Mouse (Mus musculus) cerebellum, postnatal 14 days (tissue): Measurements from ENCODE around the gene Tyk2.
A peak's percentile ranks its signal among the peaks of the same experiment; 100 is the strongest.

Source experiments
- DNase-seq, 2 experiments: peaks; one replicate each; pipeline ENCODE4 v3.0.0; 2021; ENCODE audit warnings: mixed read lengths in 2 of 2

Gene Tyk2

DNA sequence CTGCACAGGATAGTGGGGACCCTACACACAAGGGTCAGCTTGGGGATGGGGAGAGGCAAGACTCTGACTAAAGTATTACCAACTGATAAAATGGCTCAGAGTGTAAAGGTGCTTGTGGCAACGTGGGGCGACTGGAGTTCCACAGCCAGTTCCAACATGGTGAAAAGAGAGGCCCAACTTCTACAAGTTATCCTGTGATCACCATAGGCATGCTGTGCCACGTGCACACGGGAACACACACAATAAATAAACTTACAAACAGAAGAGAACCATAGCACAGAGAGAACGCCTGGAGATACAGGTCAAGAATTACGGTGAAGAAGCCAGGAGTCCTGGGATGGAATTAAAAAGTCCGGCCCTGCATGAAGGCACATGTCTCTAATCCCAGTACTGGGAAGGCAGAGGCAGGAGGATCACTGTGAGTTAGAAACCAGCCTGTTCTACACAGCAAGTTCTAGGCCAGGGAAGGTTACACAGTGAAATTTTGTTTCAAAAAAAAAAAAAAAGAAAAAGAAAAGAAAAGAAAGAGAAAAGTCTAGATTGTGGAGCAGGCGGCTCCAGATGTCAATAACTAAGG, 18.1 kb upstream of the Tyk2 start:
- DNase-seq: no peak

DNA sequence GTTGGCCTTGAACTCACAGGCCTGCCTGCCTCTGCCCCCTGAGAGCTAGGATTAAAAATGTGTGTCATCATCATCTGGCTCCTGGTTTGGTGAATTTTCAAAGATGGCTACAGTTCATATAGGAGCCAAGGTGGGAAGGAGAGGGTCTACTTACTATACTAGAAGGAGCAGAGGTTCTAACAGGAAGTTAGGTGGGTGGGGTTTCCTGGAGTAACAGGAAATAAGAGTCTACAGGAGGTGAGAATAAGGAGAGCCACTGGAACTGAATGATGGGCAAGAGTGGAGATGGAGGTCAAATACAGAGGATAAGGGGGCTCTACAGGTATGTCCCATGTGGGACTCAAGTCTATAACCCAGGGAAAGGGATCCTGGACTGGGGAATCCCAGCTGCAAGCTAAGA, 17.4 kb upstream of the Tyk2 start:
- no peak for DNase-seq

DNA sequence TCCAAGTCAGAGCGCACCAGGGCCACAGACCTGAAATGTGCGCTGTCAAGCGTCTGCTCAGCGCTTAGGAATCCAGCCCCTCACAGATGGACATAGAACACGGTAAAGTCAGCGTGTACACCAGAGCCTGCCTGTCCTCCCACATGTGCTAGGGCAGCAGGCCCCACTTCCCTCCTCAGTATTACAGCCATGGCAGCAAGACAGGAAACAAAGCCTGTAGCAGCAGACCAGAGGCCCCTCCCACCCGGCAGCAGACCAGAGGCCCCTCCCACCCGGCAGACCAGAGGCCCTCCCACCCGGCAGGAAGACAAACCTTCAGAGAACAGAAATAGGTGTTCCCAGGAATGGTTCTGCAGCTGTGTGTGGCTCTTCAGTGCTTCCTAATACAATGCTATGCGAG, 15.7 kb upstream of the Tyk2 start:
- DNase-seq: no peak

DNA sequence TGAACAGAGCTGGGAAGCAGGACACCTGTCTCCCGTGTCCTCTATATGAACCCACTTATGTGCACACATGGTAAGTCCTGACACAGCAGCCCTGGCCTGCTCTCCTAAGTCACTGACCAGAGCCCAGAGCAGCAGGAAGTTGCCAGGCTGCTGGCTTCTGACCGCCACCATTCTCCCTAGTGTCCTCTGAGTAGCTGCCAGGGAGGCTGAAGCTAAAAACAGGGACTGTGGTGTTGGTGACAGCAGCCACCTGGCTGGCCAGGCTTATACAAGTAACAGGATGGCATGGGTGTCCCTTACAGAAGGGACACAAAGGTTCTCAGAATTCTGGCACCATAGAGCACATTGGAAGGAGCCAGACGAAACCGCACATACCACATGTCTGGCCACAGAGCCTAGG, 14.4 kb upstream of the Tyk2 start:
- DNase-seq: no peak

DNA sequence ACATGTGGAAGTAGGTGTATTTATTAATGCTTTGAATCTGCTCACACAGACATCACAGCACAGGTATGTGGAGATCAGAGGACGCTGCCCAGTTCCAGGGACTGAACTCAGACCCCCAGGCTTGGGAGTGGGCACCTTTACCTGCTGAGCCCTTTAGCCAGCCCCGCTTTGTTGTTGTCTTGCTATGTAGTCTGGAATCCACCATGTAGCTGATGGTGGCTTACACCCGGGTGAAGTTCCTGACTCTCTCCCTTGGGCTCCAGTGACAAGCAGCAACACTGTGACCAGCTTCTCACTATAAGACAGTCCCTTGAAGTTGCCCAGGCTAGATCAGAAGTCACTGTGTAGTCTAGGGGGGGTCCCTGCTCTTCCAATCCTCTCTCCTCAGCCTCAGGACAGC, 13.3 kb upstream of the Tyk2 start:
- DNase-seq: no peak

DNA sequence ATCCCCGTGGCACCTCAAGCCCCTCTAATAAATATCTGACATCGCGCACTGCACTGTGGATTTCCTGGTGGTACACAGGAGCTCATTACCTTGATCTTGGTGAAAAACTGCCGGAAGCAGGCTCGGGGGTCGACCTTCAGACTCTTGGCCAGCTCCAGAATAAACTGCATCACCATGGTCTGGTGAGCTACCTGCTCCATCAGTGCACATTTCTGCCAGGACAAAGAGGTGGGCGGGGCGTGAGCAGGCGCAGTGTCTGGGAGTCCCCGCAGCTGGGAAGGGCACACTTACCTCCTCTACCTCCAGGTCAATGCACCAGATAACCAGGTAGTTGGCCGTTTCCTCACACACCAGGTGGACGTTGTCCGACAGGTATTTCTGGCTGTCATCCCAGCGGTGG, 10.9 kb upstream of the Tyk2 start:
- no peak for DNase-seq

DNA sequence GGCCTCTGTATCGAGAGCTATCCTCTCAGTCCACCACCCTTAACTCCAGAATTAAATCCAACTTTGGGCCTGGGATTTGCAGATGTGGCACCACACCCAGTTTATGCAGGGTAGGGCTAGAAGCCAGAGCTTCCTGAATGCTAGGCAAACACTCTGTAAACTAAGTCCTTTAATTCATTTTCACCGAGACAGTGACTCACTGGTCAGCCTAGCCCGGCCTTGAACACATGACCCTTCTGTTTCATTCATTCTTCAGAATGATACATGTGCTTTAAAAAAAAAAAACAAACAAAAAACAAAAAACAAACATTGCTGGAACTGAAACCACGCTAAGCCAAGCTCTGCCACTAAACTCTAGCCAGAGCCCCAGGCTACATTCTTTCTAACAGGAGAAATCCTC, 7.3 kb upstream of the Tyk2 start:
- no peak for DNase-seq

DNA sequence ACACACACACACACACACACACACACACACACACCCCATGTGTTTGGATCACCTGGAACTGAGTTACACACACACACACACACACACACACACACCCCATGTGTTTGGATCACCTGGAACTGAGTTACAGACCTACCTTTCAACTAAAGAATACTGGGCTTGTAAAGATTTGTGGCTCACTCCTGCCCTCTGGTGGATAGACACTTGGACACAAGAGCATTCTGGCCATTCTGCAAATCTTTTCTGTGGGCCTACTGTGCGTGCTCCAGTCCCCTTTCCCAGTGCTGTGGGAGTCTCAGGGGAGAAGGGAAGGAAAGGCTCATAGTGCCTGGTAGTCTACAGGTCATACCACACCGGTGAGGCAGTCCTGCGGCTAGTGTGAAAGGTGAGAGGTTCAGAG, 6.2 kb upstream of the Tyk2 start:
- peak; percentile 71 to 83 for DNase-seq

DNA sequence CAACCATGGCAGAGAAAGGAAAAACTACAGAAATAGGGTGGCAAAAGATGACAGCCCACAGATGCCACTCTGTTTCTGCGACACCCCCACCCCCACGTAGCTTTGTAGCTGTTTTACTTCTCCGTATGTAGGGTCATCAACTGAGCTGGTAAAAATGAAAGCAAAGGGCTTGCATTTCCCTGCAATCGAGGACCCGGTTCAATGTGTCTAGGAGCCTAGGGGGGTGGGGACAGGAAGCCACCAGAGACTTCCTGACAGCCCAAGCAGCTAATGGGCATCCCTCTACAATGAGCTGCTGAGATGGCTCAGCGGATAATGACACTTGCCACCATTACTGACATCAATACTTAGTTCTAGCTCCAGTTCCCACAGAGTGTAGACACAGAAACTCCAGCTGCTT, 5.4 kb upstream of the Tyk2 start:
- DNase-seq: no peak

DNA sequence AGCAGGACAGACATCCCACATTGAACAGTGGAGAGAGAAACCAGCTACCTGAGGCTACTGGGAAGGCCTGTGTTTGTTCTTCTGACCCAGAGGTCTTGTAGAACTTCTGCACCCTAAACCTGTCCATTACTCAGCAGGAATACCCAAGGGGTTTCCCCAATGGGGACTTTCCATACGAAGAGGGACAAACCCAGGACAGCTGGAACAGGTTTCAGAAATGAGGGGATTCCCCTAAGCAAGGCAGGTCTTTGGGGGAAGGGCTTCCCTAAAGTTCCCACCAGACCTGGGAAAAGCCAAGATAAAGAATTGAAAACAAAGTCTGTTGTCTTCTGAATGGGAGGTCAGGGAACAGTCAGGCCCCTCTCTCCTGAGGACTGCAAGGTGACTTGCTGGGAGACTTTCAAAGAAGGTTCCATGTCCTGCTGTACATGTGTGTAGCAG, 4.9 kb upstream of the Tyk2 start:
- DNase-seq: no peak

DNA sequence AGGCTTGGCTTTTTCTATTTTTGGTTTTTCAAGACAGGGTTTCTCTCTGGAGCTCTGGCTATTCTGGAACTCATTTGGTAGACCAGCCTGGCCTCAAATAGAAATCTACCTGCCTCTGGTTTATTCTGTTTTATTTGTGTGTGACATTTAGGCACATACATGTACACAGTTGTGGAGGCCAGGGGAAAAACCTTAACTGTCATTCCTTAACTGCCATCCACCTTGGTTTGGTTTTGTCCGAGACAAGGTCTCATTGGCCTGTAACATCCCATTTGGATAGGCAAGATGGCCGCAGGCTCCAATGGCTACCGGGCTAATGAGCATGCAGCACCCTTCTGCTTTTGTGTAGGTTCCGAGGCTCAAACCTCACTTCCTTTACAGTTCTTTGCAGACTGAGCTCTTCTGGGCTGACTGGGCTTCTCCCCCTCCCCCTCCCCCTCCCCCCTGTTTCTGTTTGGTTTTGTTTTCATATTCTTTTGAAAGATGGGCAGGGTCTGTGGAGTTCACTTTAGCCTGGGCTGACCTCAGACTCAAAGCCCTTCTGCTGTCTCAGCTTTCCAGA, 4.4 kb upstream of the Tyk2 start:
- DNase-seq: no peak

DNA sequence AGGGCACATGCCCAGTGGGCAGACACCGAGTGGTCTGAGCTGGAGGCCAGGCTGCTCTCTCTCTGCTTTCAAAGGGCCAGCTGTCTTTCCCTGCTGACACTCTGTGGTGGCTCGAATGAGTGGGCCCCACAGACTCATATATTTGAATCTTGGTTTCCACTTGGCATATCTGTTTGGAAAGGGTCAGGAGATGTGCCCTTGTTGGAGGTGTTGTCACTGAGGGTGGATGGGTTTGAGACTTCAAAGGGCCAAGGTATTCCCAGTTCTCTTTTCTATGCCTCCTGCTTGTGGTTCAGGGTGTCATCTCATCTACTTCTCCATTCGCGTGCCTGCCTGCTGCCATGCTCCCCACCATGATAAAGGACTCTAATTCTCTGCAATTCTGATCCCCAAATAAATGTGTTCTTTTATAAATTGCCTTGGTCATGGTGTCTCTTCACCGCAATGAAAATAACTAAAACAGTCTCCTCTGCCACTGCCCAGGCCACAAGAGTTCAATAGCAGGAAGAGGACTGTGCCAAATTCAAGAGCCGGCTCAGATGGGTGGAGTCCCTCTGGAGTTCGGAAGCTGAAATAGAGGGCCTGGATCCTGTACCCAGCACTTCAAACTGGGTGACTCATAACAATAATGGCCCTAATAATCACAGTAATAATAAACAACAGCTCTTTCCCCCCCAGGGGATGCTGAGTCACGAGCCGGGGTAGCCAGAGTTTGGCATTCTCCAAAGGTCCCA, 3.7 kb upstream of the Tyk2 start:
- no peak for DNase-seq

DNA sequence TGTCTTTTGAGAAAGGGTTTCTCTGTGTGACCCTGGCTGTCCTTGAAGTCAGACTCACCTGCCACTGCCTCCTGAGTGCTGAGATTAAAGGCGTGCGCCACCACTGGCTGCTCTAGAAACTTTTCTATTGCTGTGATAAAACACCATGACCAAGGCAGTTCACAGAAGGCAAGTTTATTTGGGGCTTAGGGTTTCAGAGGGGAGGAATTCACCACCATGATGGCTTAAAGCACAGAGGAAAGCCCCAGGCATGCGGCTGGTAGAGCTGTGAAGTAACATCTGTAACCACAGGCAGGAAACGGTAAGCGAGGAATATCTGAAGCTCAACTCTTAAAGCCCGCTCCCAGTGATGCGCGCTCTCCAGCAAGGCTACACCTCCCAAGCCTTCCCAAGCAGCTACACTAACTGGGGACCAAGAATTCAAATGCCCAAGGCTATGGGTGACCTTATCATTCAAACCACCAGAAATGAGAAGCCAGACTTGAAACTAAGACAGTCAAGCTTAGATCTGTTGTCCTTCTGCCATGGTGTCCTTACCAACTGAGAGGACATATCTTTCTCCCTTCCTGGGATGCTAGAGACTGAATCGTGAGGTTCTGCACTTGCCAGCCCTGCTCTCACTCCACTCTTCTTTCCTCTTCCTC, 2.1 kb upstream of the Tyk2 start:
- no peak for DNase-seq

DNA sequence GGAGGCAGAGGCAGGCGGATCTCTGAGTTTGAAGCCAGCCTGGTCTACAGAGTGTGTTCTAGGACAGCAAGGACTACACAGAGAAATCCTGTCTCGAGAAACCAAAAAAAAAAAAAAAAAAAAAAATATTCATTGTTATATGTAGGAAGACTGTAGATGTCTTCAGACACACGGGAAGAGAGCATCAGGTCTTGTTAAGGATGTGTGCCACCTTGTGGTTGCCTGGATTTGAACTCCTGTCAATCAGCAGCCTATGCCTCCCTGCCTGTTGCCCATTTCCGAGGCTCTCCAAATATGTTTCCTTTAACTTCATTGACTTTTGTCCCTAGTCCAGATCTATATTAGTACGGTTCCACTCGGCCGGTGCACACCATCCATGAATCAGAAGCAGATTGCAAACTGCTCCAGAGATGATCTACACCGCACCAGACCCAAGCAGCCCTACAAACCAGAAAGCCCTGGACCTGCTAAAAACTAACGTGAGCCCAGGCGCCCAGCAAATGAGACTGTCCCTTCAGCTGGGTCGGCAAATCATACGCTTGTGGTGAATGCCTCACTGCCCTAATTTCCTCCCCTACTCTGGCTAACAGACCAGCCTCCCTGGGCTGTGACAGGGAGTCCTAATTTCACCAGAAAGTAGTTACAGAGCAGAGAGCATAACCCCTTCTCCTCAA, 1.2 kb upstream of the Tyk2 start:
- peak in 1 of 2 experiments; percentile 29 for DNase-seq

DNA sequence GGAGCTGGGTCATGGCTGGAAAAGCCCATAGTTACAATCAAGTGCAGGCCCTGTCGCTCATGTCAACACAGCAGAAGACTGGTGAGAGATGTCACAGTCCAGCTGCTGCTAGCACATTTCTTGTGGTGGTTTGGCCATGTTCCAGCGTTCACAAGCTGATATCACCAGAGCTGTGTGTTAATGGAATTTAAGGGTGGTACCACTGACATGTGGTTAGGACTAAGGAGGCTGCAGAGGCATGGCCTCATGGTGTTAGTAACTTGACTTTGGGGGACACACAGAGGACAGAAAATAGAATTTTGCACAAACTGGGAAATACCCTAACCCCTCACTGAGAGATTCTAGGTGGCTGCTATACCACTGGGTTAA, 4.8 kb downstream of the Tyk2 start:
- no peak for DNase-seq

DNA sequence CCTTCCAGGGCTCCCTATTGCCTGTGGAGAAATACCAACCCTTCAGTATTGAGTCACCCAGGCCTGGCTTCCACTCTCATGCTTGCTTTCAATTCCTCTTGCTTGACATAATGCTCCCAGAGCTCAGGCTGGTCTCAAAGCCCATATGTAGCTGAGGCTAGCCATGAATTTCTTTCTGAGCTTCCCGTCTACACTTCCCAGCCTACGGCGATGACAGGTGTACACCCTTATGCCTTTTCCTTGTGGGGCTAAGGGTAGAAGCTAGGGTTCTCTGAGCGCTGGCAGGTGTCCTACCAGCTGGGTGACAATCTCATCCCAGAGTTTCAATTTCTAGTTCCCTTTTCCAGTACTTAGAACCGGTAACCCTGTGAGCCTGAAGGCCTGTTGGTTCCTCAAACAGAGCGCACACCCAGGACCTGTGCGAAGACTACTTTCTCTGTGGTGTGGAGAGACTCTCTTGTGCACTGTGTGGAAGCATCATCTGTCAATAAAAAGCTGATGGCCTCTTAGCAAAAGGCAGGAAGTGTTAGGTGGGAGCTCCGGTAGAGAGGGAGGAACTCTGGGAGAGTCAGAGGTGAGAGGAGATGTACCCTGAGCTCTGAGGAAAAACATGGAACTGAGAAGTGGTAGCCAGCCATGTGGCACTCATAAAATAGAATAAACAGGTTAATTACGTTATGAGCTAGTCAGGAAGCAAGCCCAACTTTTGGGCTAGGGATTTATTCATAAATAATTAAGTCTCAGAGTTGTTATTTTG, 5.4 kb downstream of the Tyk2 start:
- no peak for DNase-seq

DNA sequence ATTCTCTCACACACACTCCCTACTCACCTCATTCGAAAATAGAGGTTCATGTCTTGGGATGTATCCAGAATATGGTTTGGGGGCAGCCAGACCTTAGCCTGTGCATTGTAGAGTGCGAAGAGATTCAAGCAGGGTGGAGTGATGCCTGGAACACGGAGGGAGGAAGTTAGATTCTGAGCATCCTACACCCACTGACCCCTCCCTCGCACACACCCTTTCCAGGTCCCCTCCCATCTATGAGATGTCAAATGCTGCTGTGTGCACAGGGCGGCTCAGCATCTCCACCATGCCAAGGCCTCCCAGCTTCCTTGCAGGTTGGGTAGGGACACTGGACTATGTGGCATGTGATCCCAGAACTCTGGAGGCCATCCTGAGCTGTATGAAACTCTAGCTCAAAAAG, 6.2 kb downstream of the Tyk2 start:
- no peak for DNase-seq

DNA sequence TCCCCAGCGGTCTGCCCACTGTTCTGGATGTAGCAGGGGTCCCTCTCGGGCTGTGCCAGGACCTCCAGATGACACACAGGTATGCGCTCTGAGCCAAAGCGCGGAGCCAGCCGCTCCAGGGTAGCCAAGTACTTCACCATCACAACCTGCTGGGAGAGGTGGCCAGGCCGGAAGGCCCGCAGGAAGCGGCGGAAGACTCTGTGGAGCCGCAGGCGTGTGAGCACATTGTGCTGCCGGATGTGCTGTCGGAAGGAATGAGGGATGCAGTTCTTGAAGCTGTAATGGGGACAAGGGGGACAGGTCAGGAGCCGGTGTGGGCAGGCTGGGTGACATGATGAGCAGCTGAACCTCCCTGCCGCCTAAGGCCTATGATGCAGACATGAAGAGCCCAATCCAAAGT, 9.6 kb downstream of the Tyk2 start:
- DNase-seq: no peak

DNA sequence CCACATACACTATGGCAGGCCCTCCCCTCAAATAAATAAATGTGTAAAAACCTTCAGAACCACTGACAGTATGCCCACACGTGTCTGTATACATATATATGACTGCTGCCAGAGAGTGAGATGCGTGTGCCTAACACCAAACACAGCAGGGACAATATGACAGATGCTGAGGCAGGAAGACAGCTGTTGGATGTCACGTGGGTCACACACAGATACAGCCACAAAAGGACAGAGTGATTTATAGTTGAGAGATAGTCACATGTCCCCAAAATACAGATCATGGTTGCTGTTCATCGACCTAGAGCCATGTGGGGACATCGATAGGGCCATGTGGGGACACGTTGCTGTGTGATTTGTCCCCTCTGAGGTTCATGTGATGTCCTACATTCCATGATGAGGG, 14.0 kb downstream of the Tyk2 start:
- DNase-seq: no peak

DNA sequence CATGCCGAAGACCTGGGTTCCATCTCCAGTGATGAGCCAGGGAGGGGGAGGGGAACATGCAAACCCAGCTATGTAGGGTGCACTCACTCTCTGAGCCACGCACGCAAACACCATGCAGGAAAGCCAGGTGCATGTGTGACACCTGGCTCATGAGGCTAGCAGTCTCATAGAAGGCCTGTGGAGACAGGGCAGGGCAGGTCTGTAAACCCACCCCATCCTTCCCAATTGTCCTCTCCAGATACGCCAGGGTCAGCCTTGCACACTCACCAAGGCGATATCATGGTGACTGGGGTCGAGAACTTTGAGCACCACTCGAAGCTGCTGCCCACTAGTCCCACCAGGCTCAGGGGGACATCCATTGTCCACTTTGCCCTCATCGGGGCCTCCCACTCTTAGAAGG, 15.9 kb downstream of the Tyk2 start:
- no peak for DNase-seq

DNA sequence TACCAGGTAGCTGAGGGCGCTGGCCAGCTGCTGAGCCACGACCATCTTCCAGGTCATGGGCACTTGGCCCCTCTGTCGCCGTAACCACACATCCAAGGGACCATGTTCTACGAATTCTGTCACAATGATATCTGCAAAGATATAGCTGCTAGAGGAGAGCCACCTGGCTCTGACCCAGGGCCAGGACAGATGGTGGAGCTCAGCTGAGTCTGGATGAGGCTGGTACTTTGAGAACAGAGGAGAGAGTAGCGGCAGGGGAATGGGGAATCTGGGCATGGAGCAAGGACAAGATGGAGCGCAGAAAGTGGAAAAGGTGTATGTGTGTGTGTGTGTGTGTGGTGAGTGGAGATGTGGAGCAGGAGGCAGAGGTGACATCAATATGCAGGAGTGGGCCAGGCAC, 16.9 kb downstream of the Tyk2 start:
- DNase-seq: peak; percentile 21 to 32

DNA sequence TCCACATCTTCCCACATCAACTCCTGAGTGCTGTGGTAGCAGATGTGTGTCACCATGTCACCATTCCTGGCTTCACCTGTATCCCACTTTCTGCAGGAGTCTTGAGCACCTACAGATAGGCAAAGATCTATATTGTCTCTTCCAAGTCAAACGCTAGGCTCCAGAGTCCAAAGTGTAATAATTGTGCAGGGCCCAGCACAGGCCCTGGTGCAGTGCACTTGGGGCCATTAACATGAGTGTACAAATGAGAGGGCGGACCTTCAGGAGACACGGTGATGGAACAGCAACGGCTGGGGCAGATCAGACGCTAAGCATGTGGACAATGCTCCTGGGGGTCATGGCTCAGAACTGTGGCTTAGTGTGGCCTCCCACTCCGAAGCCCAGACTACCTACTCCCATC, 17.3 kb downstream of the Tyk2 start:
- DNase-seq: no peak
